Mouse (Mus musculus): ENCODE data around the gene Mmel1.

Gene Mmel1

GRCm38 (mm10) chr4:154869440-154869839 is at the start of gene Mmel1:
TSS of gene Mmel1 (plus strand) at chr4:154869585.
- DNase-seq: no peak

GRCm38 (mm10) chr4:154825662-154826061 is 43.7 kb upstream of the Mmel1 start:
- peak; percentile 76 for DNase-seq

GRCm38 (mm10) chr4:154826224-154826623 is 43.2 kb upstream of the Mmel1 start:
- peak; percentile 13 for DNase-seq

GRCm38 (mm10) chr4:154827181-154827580 is 42.2 kb upstream of the Mmel1 start:
- DNase-seq: peak; percentile 13

- no peak for DNase-seq
Observed at GRCm38 (mm10) chr4:154827861-154828610, 41.3 kb upstream of the Mmel1 start.

GRCm38 (mm10) chr4:154831915-154832573 is 37.3 kb upstream of the Mmel1 start:
- DNase-seq: no peak

- DNase-seq: no peak
Observed at GRCm38 (mm10) chr4:154836183-154836915, 33.0 kb upstream of the Mmel1 start.

GRCm38 (mm10) chr4:154837170-154837569 is 32.2 kb upstream of the Mmel1 start, which contains the start of gene Ttc34:
TSS of gene Ttc34 (plus strand) at chr4:154837459.
- DNase-seq: peak; percentile 80

GRCm38 (mm10) chr4:154838741-154839140 is 30.6 kb upstream of the Mmel1 start:
- DNase-seq: no peak

GRCm38 (mm10) chr4:154839406-154839805 is 30.0 kb upstream of the Mmel1 start:
- DNase-seq: no peak

GRCm38 (mm10) chr4:154852696-154853095 is 16.7 kb upstream of the Mmel1 start:
- DNase-seq: no peak

GRCm38 (mm10) chr4:154853881-154854280 is 15.5 kb upstream of the Mmel1 start:
- no peak for DNase-seq

- DNase-seq: no peak
Observed at GRCm38 (mm10) chr4:154854676-154855345, 14.6 kb upstream of the Mmel1 start.

- DNase-seq: peak; percentile 70
Observed at GRCm38 (mm10) chr4:154855721-154856479, 13.5 kb upstream of the Mmel1 start.

- DNase-seq: no peak
Observed at GRCm38 (mm10) chr4:154856480-154856837, 12.9 kb upstream of the Mmel1 start.

- DNase-seq: no peak
Observed at GRCm38 (mm10) chr4:154856882-154857281, 12.5 kb upstream of the Mmel1 start.

GRCm38 (mm10) chr4:154857366-154858240 is 11.8 kb upstream of the Mmel1 start:
- DNase-seq: no peak

- DNase-seq: no peak
Observed at GRCm38 (mm10) chr4:154858601-154859000, 10.8 kb upstream of the Mmel1 start.

GRCm38 (mm10) chr4:154861967-154862366 is 7.4 kb upstream of the Mmel1 start:
- DNase-seq: no peak

GRCm38 (mm10) chr4:154863436-154863935 is 5.9 kb upstream of the Mmel1 start:
- peak; percentile 23 for DNase-seq

GRCm38 (mm10) chr4:154864271-154864771 is 5.1 kb upstream of the Mmel1 start:
- peak; percentile 94 for DNase-seq

Measured in lung, postnatal 36 days (tissue).